In genomic region chr2:113621721-113622120, GRCm38 (mm10) we compare ENCODE assay signal across 13 mouse cellular contexts.
"Had no signal": no experiment of that assay in that cellular context is flagged by ENCODE, and none has a peak within 500 bp of the region (broad histone marks: within the 10 kb centered on the region; RNA-seq: fewer than 3 reads in every experiment).

No protein-coding gene starts in this region.

- H3K9ac ChIP-seq: limb, embryonic 15.5 days; liver, embryonic 12.5 days; lung, embryonic 14.5 days; neural tube, embryonic 12.5 days; stomach, embryonic 15.5 days had no signal

- H3K4me3 ChIP-seq: limb, embryonic 15.5 days; liver, embryonic 12.5 days; midbrain, embryonic 10.5 days; neural tube, embryonic 12.5 days; stomach, embryonic 15.5 days had no signal

- H3K27me3 ChIP-seq: liver, embryonic 12.5 days; neural tube, embryonic 12.5 days; stomach, embryonic 15.5 days had no signal

- H3K27ac ChIP-seq: limb, embryonic 15.5 days; liver, embryonic 12.5 days; midbrain, embryonic 10.5 days; neural tube, embryonic 12.5 days; stomach, embryonic 15.5 days had no signal

- H3K4me2 ChIP-seq: limb, embryonic 15.5 days; liver, embryonic 12.5 days; lung, embryonic 14.5 days; neural tube, embryonic 12.5 days; stomach, embryonic 15.5 days had no signal

- H3K36me3 ChIP-seq: limb, embryonic 15.5 days; liver, embryonic 12.5 days; midbrain, embryonic 10.5 days; neural tube, embryonic 12.5 days; stomach, embryonic 15.5 days had no signal

- ATAC-seq: liver, embryonic 12.5 days had no signal

- H3K9me3 ChIP-seq: limb, embryonic 15.5 days; liver, embryonic 12.5 days; midbrain, embryonic 10.5 days; neural tube, embryonic 12.5 days; stomach, embryonic 15.5 days had no signal

- H3K4me1 ChIP-seq: liver, embryonic 12.5 days; midbrain, embryonic 10.5 days; neural tube, embryonic 12.5 days; stomach, embryonic 15.5 days had no signal

- DNase-seq: kidney, postnatal 25 days; layer of hippocampus, postnatal 36 days; lung, embryonic 14.5 days; lung, postnatal 10 days; lung, postnatal 4 days; midbrain, embryonic 14.5 days; right cerebral cortex, postnatal 14 days; thymus, postnatal 4 days had no signal
